Mouse (Mus musculus) left cerebral cortex, postnatal 14 days (tissue): ENCODE measurements at regions not wholly inside any gene's neighbourhood (a gene's known extent, or its start where the extent isn't known, plus 50 kb on each side); places are given as distances from the start of the nearest gene placed in this dataset.
"Not testable (repeated sequence)": the region's sequence is repeated elsewhere in the genome, so short reads cannot be mapped to it uniquely, and the experiment has no call there.

Experiments used
- DNase-seq, 2 experiments: peaks; one replicate each; pipeline ENCODE4 v3.0.0; 2021 to 2022; ENCODE audit warnings: low spot score in 2 of 2, mixed read lengths in 1 of 2
- intact Hi-C: fragments of 180-260 bp; cut with DNase I; formaldehyde crosslinking; loops from one replicate; pipeline ENCODE4 v1.15.1; 2025

DNA sequence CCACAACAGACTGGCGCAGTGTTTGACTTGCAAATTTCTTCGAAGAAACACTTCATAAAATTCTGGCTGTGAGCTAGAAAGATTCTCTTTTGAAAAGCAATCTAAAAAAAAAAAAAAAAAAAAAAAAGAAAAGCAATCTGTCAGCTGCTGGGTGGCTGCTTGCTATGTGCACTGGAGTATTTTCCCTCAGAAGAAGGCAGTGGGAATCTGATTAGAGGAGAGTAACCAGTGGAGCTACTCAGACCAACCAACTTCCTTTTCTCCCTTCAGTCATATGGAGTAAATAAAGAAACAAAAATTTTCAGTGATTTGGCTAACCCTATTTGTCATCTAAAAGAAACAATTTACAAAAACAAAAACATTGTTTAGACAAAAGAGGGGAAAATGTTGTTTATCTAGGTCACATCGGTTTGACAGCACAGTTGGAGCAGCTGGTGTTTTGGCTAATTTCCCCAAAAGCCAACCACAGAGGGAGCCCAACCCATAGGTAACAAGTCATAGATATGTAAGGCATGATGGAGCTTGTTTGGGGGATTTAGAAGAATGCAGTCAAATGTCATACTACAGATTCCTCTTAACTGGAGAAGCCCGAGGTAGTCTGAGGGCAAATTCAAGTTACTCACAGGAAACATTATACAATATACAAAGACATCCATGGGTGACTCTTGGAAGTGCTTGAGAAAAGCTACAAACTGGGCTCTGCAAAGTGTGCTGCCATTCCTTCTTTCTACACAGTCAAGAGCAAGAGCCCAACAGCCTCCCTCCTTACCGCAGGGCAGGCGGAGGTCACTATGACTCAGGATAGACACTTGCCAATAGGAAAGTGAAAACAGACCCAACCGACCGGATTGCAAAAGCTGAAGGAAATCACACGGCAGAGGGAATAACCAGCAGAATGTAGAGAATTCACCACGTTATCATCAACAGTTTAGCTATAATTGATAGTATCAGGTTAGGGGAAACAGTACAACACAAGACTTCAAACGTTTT is 124.1 kb upstream of the Ghr start:
- intact Hi-C loops, result no loop called here
- DNase-seq, result no peak

GRCm38 (mm10) chr15:3699234-3699814 is 116.0 kb upstream of the Ghr start:
- intact Hi-C loops, result no loop called here
- DNase-seq, result no peak

DNA sequence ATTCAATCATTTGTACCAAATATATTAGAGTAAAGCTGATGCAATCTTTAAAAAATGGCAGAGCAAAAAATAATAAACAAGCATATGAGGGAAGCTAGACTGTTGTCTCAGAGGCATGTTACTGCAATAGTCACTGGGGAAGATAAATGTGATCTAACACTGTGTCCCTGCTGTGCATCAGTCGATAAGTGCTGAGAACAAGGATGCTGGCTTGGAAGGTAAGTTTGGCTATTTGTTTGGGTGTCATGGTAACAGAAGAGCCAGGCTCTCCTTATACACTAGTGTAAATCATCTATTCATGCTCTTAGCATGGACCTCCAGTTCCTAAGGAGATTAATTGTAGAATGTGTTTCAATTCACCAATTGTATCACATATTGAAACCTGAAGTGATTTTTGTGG is 102.0 kb upstream of the Ghr start:
- DNase-seq, result no peak
- intact Hi-C loops, result no loop called here

GRCm38 (mm10) chr15:3677026-3677425 is 93.7 kb upstream of the Ghr start:
- DNase-seq, intact Hi-C loops: not testable (repeated sequence)

DNA sequence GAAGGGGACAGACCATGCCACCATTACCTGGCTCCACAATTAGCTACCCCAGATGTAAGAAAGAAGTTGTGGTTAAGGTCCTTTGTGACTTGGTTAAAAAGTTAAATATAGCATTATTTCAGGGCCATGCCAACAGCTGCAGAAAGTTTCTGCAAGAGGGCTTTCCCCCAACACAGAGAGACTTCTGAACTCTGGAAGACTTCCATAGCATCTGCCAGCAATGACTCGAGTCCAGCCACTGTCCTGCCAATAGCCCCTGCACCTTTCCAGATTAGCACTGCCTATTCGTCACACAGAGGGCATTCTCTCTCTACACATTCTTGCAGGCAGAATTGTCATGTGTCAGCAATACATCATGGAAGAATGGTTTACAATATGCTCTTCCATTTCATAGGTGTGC is 89.3 kb upstream of the Ghr start:
- no peak for DNase-seq
- intact Hi-C loops, result no loop called here

DNA sequence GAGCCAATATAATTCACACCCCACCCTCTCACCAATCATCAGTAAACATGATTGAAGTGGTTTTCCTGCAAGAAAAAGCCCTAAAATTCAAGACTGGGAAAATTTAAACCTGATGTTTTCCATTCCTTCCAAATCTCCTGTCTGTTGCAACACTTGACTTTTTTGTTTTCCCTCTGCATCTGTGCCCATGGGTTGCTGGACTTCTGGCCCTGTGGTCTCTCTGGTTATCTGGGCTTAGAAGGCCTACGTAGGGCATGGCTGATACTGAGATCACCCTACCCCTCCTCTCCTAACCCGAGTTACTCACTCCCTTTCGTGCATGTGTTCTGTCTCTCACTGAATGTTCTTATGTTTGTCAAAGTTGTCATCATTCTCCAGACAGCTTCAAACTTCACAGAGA is 87.9 kb upstream of the Ghr start:
- intact Hi-C loops, result no loop called here
- DNase-seq, result no peak

DNA sequence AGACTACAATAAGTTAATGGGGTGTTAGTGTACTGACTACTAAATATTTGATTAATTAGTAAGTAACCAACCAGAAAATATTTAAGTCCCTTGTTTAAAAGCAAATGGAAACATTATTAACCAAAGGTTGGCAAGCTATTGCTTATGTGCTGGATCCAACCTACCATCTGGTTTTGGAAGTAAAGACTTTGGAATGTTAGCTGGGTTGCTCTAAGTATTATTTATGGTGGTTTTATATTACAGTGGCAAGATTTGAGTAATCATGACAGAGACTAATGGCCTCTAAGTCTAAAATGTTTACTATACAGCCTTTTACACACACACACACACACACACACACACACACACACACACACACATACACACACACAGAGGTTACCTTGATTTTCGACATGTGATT is 86.1 kb upstream of the Ghr start:
- intact Hi-C loops, result no loop called here
- DNase-seq, result no peak

GRCm38 (mm10) chr15:3668863-3669262 is 85.6 kb upstream of the Ghr start:
- intact Hi-C loops, result no loop called here
- DNase-seq, result no peak

DNA sequence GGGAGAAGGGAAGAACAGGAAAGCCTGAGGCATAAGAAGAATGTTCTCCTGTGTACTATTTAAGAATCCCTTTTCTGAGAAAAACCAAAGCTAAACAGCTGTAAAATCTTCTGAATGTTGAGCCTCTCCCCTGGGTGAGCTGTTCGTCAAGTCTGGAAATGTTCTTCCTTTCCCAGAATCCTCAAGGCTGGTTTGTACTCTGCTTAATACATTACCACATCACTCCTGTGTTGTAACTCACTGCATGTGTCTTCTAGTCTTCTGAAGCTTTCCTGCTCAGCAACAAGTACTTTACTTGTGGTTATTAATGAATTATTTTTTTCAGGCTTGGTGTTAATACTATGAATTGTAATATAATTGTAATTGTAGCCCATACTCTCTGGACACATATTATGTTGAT is 65.4 kb upstream of the Ghr start:
- no peak for DNase-seq
- intact Hi-C loops, result no loop called here

DNA sequence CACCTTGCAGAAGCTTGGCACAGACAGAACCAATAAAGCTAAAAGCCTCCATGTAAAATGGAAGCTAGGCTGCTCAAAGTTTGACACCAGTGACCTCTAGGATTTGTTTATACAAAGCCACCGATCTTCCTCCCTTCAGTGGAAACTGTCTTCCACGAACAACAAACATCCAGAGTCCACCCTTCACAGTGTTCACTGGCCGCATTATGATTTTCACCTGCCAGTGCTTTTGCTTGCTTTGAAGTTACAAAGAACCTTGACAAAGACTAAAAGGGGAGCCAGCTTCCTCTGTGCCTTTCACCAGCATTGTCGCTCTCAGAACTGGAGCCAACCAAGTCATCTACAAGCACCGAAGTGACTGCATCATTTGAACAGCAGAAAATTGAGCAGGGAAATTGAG is 56.8 kb upstream of the Ghr start:
- intact Hi-C loops, result no loop called here

More for the DNA sequence above, 56.8 kb upstream of the Ghr start:
- no peak for DNase-seq
